Mouse (Mus musculus): Measurements from ENCODE around the gene Rhebl1.

Gene Rhebl1

DNA sequence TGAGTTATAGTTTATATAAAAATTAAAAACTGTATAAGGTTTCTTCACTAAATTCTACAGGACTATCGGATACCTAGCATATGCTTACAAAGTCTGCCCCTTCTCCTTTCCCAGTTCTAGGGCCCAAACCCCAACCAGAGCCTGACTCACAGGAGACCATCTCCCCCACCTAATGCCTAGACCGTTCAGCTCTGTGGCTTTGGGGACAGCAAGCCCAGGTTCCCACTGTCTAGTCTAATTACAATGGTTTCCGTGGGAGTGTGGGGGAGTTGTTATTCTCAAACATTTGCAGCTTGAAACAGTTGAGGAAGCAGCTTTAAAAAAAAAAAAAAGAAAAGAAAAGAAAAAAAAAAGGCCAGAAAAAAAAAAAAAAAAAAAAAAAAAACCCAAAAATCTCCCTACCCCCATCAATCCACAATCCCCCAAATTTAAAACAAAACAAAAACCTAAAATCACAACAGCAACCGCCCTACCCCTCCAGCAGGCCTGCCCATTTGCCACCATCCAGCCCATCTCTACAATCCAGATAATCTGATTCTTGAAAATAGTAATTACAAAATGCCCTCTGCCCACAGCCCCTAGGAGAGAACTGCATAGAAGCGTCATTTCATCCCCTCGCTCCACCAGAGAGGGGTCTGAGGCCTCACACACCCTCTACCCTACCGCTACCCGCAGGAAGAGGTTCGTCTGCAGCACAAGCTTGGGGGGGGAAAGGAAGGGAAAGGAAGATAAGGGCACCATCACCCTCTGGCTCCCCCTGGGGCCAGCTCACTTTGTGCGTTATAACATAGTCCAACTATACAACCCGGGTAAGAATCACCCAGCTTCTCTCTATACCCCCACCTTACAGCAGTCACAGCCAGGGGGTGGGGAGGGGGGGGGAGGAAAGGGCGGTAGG is 61.9 kb downstream of the Rhebl1 start:
- CTCF ChIA-PET: interaction anchor here (0.5 to 2.4 kb wide), 11 partner anchors 9 to 380 kb away, joined by 3 to 23 read pairs (median 5); no protein-coding TSS in a partner anchor
- POLR2A ChIA-PET: interaction anchor here (0.5 to 4.6 kb wide), 29 partner anchors 9 to 1062 kb away, joined by 3 to 52 read pairs (median 4); partner anchors contain the start of genes Tuba1b (in 2 of the 4), Tuba1c (in 2 of the 4), Gm49450 (in 1 of the 4) and Tuba1a (in 1 of the 4)

DNA sequence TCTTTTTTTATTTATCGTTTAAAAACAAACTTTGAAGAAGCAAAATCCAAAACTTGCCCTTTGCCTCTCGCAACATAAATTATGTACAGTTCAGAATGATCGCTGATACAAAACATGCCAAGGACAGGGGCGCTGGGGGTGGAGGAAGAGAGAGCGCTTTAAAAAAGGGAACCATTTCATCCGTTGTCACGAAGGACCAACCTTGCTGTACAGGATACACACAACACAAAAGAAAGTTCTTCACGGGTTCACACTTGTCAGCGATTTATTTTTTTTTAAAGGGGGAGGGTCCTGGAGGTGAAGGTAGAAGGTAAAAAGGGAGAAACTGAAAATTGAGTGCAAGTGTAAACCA is 62.7 kb downstream of the Rhebl1 start:
- CTCF ChIA-PET: interaction anchor here (0.6 to 2.4 kb wide), 45 partner anchors 9 to 1856 kb away, joined by 3 to 23 read pairs (median 3); partner anchors contain the start of genes Arf3 (in 1 of the 4), C1ql4 (in 1 of the 4), Ccdc65 (in 1 of the 4) and Kmt2d (in 1 of the 4)
- POLR2A ChIA-PET: interaction anchor here (0.6 to 4.6 kb wide), 53 partner anchors 10 to 1062 kb away, joined by 3 to 52 read pairs (median 7); partner anchors contain the start of genes Gm49450 (in 2 of the 4), Tuba1a (in 2 of the 4), Tuba1b (in 2 of the 4) and Ddn (in 1 of the 4)

DNA sequence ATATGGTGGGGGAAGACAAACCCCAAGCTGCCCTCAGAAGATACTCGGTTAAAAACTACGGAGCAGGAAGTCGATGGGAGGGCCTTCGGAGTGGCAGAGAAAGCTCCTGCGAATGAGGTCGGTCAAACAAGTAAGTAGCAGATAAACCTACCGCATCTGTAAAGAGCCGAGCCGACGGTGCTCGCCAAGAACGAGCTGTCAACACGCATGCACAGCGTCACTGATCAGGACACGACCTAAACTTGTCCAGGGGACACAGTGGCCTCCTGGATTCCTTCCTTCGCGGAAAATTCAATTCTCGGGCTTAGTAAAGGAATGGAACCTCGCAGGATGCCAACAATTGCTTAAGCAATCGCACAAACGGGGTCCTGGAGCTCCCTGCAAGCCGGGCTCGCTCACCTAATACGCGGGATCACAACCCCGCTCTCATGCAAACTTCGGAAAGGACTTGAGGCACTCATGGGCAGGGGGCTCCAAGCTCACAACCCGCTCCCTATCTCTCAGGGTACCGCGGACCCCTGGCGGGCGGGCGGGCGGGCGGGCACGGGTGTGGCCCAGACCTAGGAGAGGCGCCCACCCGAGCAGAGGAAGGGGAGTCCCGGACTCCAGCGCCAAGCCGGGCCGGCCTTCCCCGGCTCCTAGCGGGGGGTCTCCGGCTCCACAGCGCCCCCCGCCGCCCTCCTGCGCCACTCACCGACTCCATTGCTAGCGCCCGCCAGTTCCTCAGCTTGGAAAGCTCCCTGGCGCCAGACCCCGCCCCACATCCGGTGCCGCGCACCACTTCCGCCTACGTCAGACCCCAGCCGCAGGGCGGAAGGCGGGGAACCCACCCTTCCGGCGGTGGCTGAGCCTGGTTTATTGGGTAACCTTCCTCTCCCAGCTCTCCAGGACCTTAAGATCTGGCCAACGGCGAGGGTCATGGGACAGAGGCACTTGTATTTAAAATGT is 63.3 kb downstream of the Rhebl1 start, which contains the start of gene Prkag1:
Gene Prkag1 (minus strand): TSS at position 786 of the 948 bp plus-strand sequence.
- POLR2A ChIA-PET: interaction anchor here in 3 of 4 experiments (0.5 to 4.6 kb wide), 69 partner anchors 9 to 443 kb away, joined by 3 to 52 read pairs (median 5); partner anchors contain the start of genes Gm49450 (in 2 of the 3), Tuba1a (in 2 of the 3), Tuba1b (in 2 of the 3) and Tuba1c (in 2 of the 3)
- CTCF ChIA-PET: interaction anchor here (0.5 to 2.4 kb wide), 57 partner anchors 9 to 1856 kb away, joined by 3 to 23 read pairs (median 3); partner anchors contain the start of genes Arf3 (in 1 of the 4), C1ql4 (in 1 of the 4), Ccdc65 (in 1 of the 4) and Kmt2d (in 1 of the 4)
